ENCODE assay signal across 8 mouse cellular contexts in genomic region chr11:116643579-116644224, GRCm38 (mm10). TPM values are rescaled to one million over a fixed set of nuclear protein-coding genes. Genes with fewer than 3 reads are reported as not detected.
A peak's percentile ranks its signal among the peaks of the same experiment; 100 is the strongest.
DNase-seq lines count a peak whose midpoint lies in the region; ATAC-seq and TF ChIP-seq lines count a peak whose summit lies in the region.
"Had no signal": no experiment of that assay in that cellular context is flagged by ENCODE, and none has a peak within 500 bp of the region (broad histone marks: within the 10 kb centered on the region; RNA-seq: fewer than 3 reads in every experiment).

No protein-coding gene starts in this region.

- H3K4me2 ChIP-seq in embryonic facial prominence, embryonic 14.5 days (ENCODE audit: low read depth, low read length): peak overlapping the region; percentile 42
- peak overlapping the region; percentile 32 for H3K4me2 ChIP-seq in hindbrain, postnatal 0 days (ENCODE audit: low read depth, low read length)

- no peaks in the 10 kb centered on the region for H3K27me3 ChIP-seq in embryonic facial prominence, embryonic 14.5 days (replicated peaks; ENCODE audit: control insufficient read depth, insufficient read depth, low read length)
- H3K27me3 ChIP-seq in hindbrain, postnatal 0 days (ENCODE audit: insufficient read depth, low read length): no peaks in the 10 kb centered on the region

- H3K4me1 ChIP-seq in embryonic facial prominence, embryonic 14.5 days (ENCODE audit: control insufficient read depth, insufficient read depth, low read length): peaks cover 26% of the 10 kb centered on the region
- no peaks in the 10 kb centered on the region for H3K4me1 ChIP-seq in hindbrain, postnatal 0 days (ENCODE audit: insufficient read depth, low read length)
- peaks cover 43% of the 10 kb centered on the region for H3K4me1 ChIP-seq in olfactory bulb, adult 2 months (ENCODE audit: control insufficient read depth, insufficient read depth, low read length)

- no peak for TF ChIP-seq CTCF in hindbrain, postnatal 0 days (IDR thresholded peaks at IDR 0.05; ENCODE audit: low read depth)
- no peak for TF ChIP-seq CTCF in olfactory bulb, adult 2 months (IDR thresholded peaks at IDR 0.05; ENCODE audit: insufficient read depth, low read depth, low read length)

- peak; percentile 34 for ATAC-seq in embryonic facial prominence, embryonic 14.5 days (ENCODE audit: low read depth)
- ATAC-seq in hindbrain, postnatal 0 days: peak; percentile 45
- no peak for ATAC-seq in megakaryocyte progenitor cell, adult 5-6 weeks (replicated peaks; ENCODE audit: poor library complexity)

- WGBS in embryonic facial prominence, embryonic 14.5 days: 7% methylated on average over 17 of the region's 19 CpGs
- 6% methylated on average over 19 of the region's 19 CpGs for WGBS in hindbrain, postnatal 0 days
- WGBS in olfactory bulb, adult 2 months: 13% methylated on average over 19 of the region's 19 CpGs

- H3K4me3 ChIP-seq in embryonic facial prominence, embryonic 14.5 days (ENCODE audit: low read depth, low read length): peak overlapping the region; percentile 1; the same call in 1 of the 2 replicates
- no peak overlapping the region for H3K4me3 ChIP-seq in hindbrain, postnatal 0 days (ENCODE audit: low read length)
- H3K4me3 ChIP-seq in olfactory bulb, adult 2 months (ENCODE audit: insufficient read depth, low read depth, low read length): peak overlapping the region; percentile 8; the same call in 1 of the 2 replicates

- H3K27ac ChIP-seq in embryonic facial prominence, embryonic 14.5 days (replicated peaks; ENCODE audit: low read depth, low read length): peak overlapping the region; percentile 4; the same call in 1 of the 2 replicates
- peak overlapping the region; percentile 59 for H3K27ac ChIP-seq in hindbrain, postnatal 0 days
- H3K27ac ChIP-seq in olfactory bulb, adult 2 months (ENCODE audit: insufficient read depth, low read depth, low read length): 0 out of 2 replicates have a peak overlapping the region, but pooled peaks have one; percentile 7

- 0 out of 2 replicates have a peak overlapping the region, but pooled peaks have one; percentile 26 for H3K9ac ChIP-seq in embryonic facial prominence, embryonic 14.5 days (ENCODE audit: low read depth, low read length)
- 0 out of 2 replicates have a peak overlapping the region, but pooled peaks have one; percentile 26 for H3K9ac ChIP-seq in hindbrain, postnatal 0 days (replicated peaks; ENCODE audit: low read length)

- TF ChIP-seq POLR2A in olfactory bulb, adult 2 months (IDR thresholded peaks at IDR 0.05; ENCODE audit: insufficient read depth, low read depth, low read length): no peak

- peak; percentile 33 for DNase-seq in lung, postnatal 36 days
- no peak for DNase-seq in lung, postnatal 4 days
- no peak for DNase-seq in embryonic facial prominence, embryonic 14.5 days (ENCODE audit: low spot score)
- no peak for DNase-seq in hindbrain, postnatal 0 days (ENCODE audit: low spot score)
- no peak for DNase-seq in ovary, postnatal 10 days (ENCODE audit: low spot score)

- H3K9me3 ChIP-seq in embryonic facial prominence, embryonic 14.5 days (ENCODE audit: control insufficient read depth, low read length): no peaks in the 10 kb centered on the region
- no peaks in the 10 kb centered on the region for H3K9me3 ChIP-seq in hindbrain, postnatal 0 days (ENCODE audit: low read length)

- no peaks in the 10 kb centered on the region for H3K36me3 ChIP-seq in embryonic facial prominence, embryonic 14.5 days (ENCODE audit: control insufficient read depth, insufficient read depth, low read length)
- H3K36me3 ChIP-seq in hindbrain, postnatal 0 days (ENCODE audit: insufficient read depth, low read length): no peaks in the 10 kb centered on the region

RNA-seq across cellular contexts. Expression of gene Prcd, which starts 9.6 kb away (rescaled TPM):
- 0.84 and 2.3 TPM in 2 replicates for polyA plus RNA-seq in embryonic facial prominence, embryonic 14.5 days (2014; fragmentation: Nextera tagmentation; extraction: Ambion mirVana)
- 1.2 and 1.3 TPM in 2 replicates for total RNA-seq in hindbrain, postnatal 0 days (2014; rRNA removed)
- 5.3 and 6.4 TPM in 2 replicates for polyA plus RNA-seq in hindbrain, postnatal 0 days (2015; fragmentation: Nextera tagmentation; extraction: Ambion mirVana)
- not detected in 2 replicates for polyA plus RNA-seq in olfactory bulb, adult 2 months (2012; ENCODE audit: insufficient read depth, insufficient read length, low replicate concordance, missing spikeins)
- total RNA-seq in megakaryocyte progenitor cell, adult 5-6 weeks (2015): 0.47 TPM in 1 of 2 replicates, not detected in the other
- total RNA-seq in megakaryocyte progenitor cell, adult 5-6 weeks (2017): 0.17 TPM in 1 of 2 replicates, not detected in the other

RNA-seq across cellular contexts. Expression of gene Cygb, which starts 10.4 kb away (rescaled TPM):
- polyA plus RNA-seq in embryonic facial prominence, embryonic 14.5 days (2014; fragmentation: Nextera tagmentation; extraction: Ambion mirVana): 17.8 and 20.5 TPM in 2 replicates
- total RNA-seq in hindbrain, postnatal 0 days (2014; rRNA removed): 48.4 and 54.7 TPM in 2 replicates
- 46.0 and 48.1 TPM in 2 replicates for polyA plus RNA-seq in hindbrain, postnatal 0 days (2015; fragmentation: Nextera tagmentation; extraction: Ambion mirVana)
- polyA plus RNA-seq in olfactory bulb, adult 2 months (2012; ENCODE audit: insufficient read depth, insufficient read length, low replicate concordance, missing spikeins): not detected in 2 replicates
- total RNA-seq in megakaryocyte progenitor cell, adult 5-6 weeks (2015): not detected in 2 replicates
- not detected in 2 replicates for total RNA-seq in megakaryocyte progenitor cell, adult 5-6 weeks (2017)

RNA-seq across cellular contexts. Expression of gene Rhbdf2, which starts 16.9 kb away (rescaled TPM):
- polyA plus RNA-seq in embryonic facial prominence, embryonic 14.5 days (2014; fragmentation: Nextera tagmentation; extraction: Ambion mirVana): 3.6 and 4.4 TPM in 2 replicates
- total RNA-seq in hindbrain, postnatal 0 days (2014; rRNA removed): 3.8 and 4.0 TPM in 2 replicates
- polyA plus RNA-seq in hindbrain, postnatal 0 days (2015; fragmentation: Nextera tagmentation; extraction: Ambion mirVana): 1.1 and 1.6 TPM in 2 replicates
- polyA plus RNA-seq in olfactory bulb, adult 2 months (2012; ENCODE audit: insufficient read depth, insufficient read length, low replicate concordance, missing spikeins): not detected in 2 replicates
- 3.7 and 4.9 TPM in 2 replicates for total RNA-seq in megakaryocyte progenitor cell, adult 5-6 weeks (2015)
- total RNA-seq in megakaryocyte progenitor cell, adult 5-6 weeks (2017): 2.7 and 3.5 TPM in 2 replicates

RNA-seq across cellular contexts. Expression of gene Aanat, which starts 57.5 kb away (rescaled TPM):
- polyA plus RNA-seq in embryonic facial prominence, embryonic 14.5 days (2014; fragmentation: Nextera tagmentation; extraction: Ambion mirVana): not detected in 2 replicates
- 0.68 TPM in 1 of 2 replicates, not detected in the other for total RNA-seq in hindbrain, postnatal 0 days (2014; rRNA removed)
- 0.46 and 0.81 TPM in 2 replicates for polyA plus RNA-seq in hindbrain, postnatal 0 days (2015; fragmentation: Nextera tagmentation; extraction: Ambion mirVana)
- polyA plus RNA-seq in olfactory bulb, adult 2 months (2012; ENCODE audit: insufficient read depth, insufficient read length, low replicate concordance, missing spikeins): not detected in 2 replicates
- total RNA-seq in megakaryocyte progenitor cell, adult 5-6 weeks (2015): not detected in 2 replicates
- not detected in 2 replicates for total RNA-seq in megakaryocyte progenitor cell, adult 5-6 weeks (2017)
- polyA plus RNA-seq: liver, embryonic 16.5 days had no signal

Comparison
In these comparisons a context has a peak if more than half of its experiments do, and no peak if none do; other contexts are left out.
1. H3K27ac ChIP-seq: peak in every context shown above with its lines; median percentile 59 in hindbrain, postnatal 0 days; 7 in olfactory bulb, adult 2 months; 4 in embryonic facial prominence, embryonic 14.5 days.